19 mouse cellular contexts compared by ENCODE assay signal in genomic region chr5:67698176-67698575, GRCm38 (mm10).
A peak's percentile ranks its signal among the peaks of the same experiment; 100 is the strongest.
DNase-seq lines count a peak whose midpoint lies in the region; ATAC-seq and TF ChIP-seq lines count a peak whose summit lies in the region.
"Had no signal": no experiment of that assay in that cellular context is flagged by ENCODE, and none has a peak within 500 bp of the region (broad histone marks: within the 10 kb centered on the region; RNA-seq: fewer than 3 reads in every experiment).

No protein-coding gene starts in this region.

- WGBS in neural tube, embryonic 13.5 days: 90% methylated on average over 3 of the region's 3 CpGs
- 48% methylated on average over 3 of the region's 3 CpGs for WGBS in heart, embryonic 16.5 days
- WGBS in thymus, adult 2 months: 98% methylated on average over 3 of the region's 3 CpGs
- WGBS in forebrain, embryonic 16.5 days: 94% methylated on average over 3 of the region's 3 CpGs
- 95% methylated on average over 3 of the region's 3 CpGs for WGBS in hindbrain, embryonic 11.5 days

- no peak for TF ChIP-seq POLR2A in thymus, adult 2 months (IDR thresholded peaks at IDR 0.05; ENCODE audit: control insufficient read depth, extremely low read depth, insufficient read depth, low read length, poor library complexity)

- peaks cover 31% of the 10 kb centered on the region for H3K36me3 ChIP-seq in neural tube, embryonic 13.5 days
- no peaks in the 10 kb centered on the region for H3K36me3 ChIP-seq in heart, embryonic 16.5 days (ENCODE audit: control insufficient read depth, insufficient read depth)
- H3K36me3 ChIP-seq in thymus, adult 2 months (ENCODE audit: control insufficient read depth, insufficient read depth, low read length): peaks cover 18% of the 10 kb centered on the region
- 0 out of 2 replicates have a peak, but pooled peaks cover 7% of the 10 kb centered on the region for H3K36me3 ChIP-seq in forebrain, embryonic 16.5 days (ENCODE audit: control insufficient read depth, insufficient read depth)
- no peaks in the 10 kb centered on the region for H3K36me3 ChIP-seq in hindbrain, embryonic 11.5 days (ENCODE audit: control insufficient read depth, insufficient read depth, low read length)
- H3K36me3 ChIP-seq: stomach, embryonic 15.5 days had no signal

- no peak overlapping the region for H3K9ac ChIP-seq in neural tube, embryonic 13.5 days
- no peak overlapping the region for H3K9ac ChIP-seq in heart, embryonic 16.5 days (ENCODE audit: low read length)
- no peak overlapping the region for H3K9ac ChIP-seq in forebrain, embryonic 16.5 days (replicated peaks; ENCODE audit: low read depth, low read length)
- H3K9ac ChIP-seq in hindbrain, embryonic 11.5 days (ENCODE audit: low read depth, low read length): no peak overlapping the region
- H3K9ac ChIP-seq: hindbrain, embryonic 15.5 days; stomach, embryonic 15.5 days had no signal

- TF ChIP-seq CTCF in thymus, adult 2 months (IDR thresholded peaks at IDR 0.05; ENCODE audit: borderline replicate concordance, control insufficient read depth, extremely low read depth, insufficient read depth, low read length, poor library complexity): no peak

- H3K4me2 ChIP-seq in neural tube, embryonic 13.5 days: no peak overlapping the region
- H3K4me2 ChIP-seq in heart, embryonic 16.5 days (ENCODE audit: low read depth, low read length): no peak overlapping the region
- no peak overlapping the region for H3K4me2 ChIP-seq in forebrain, embryonic 16.5 days (ENCODE audit: low read length)
- no peak overlapping the region for H3K4me2 ChIP-seq in hindbrain, embryonic 11.5 days (replicated peaks; ENCODE audit: low read depth, low read length)
- H3K4me2 ChIP-seq: hindbrain, embryonic 15.5 days; stomach, embryonic 15.5 days had no signal

- peak overlapping the region; percentile 82 for H3K27ac ChIP-seq in neural tube, embryonic 13.5 days (replicated peaks)
- H3K27ac ChIP-seq in heart, embryonic 16.5 days (ENCODE audit: low read length): peak overlapping the region; percentile 88
- no peak overlapping the region for H3K27ac ChIP-seq in thymus, adult 2 months (ENCODE audit: control insufficient read depth, insufficient read depth, low read length)
- H3K27ac ChIP-seq in forebrain, embryonic 16.5 days (ENCODE audit: low read length): no peak overlapping the region
- no peak overlapping the region for H3K27ac ChIP-seq in hindbrain, embryonic 11.5 days (ENCODE audit: low read depth, low read length)
- H3K27ac ChIP-seq: hindbrain, embryonic 15.5 days; kidney, postnatal 0 days; midbrain, embryonic 10.5 days; stomach, embryonic 15.5 days had no signal

- no peaks in the 10 kb centered on the region for H3K9me3 ChIP-seq in neural tube, embryonic 13.5 days
- H3K9me3 ChIP-seq in heart, embryonic 16.5 days (replicated peaks; ENCODE audit: control insufficient read depth, low read length): no peaks in the 10 kb centered on the region
- no peaks in the 10 kb centered on the region for H3K9me3 ChIP-seq in forebrain, embryonic 16.5 days (ENCODE audit: control insufficient read depth, low read length)
- H3K9me3 ChIP-seq in hindbrain, embryonic 11.5 days (ENCODE audit: control insufficient read depth, low read length): no peaks in the 10 kb centered on the region
- H3K9me3 ChIP-seq: hindbrain, embryonic 15.5 days; midbrain, embryonic 10.5 days; stomach, embryonic 15.5 days had no signal

- no peak overlapping the region for H3K4me3 ChIP-seq in neural tube, embryonic 13.5 days
- no peak overlapping the region for H3K4me3 ChIP-seq in heart, embryonic 16.5 days (ENCODE audit: low read length)
- H3K4me3 ChIP-seq in thymus, adult 2 months (ENCODE audit: control insufficient read depth, insufficient read depth, low read length): no peak overlapping the region
- H3K4me3 ChIP-seq in forebrain, embryonic 16.5 days (replicated peaks; ENCODE audit: low read length): no peak overlapping the region
- H3K4me3 ChIP-seq in hindbrain, embryonic 11.5 days (ENCODE audit: low read depth, low read length): no peak overlapping the region
- H3K4me3 ChIP-seq: hindbrain, embryonic 15.5 days; midbrain, embryonic 10.5 days; stomach, embryonic 15.5 days had no signal

- ATAC-seq in frontal cortex, adult (ENCODE audit: low TSS enrichment): peak; percentile 31
- no peak for ATAC-seq in neural tube, embryonic 13.5 days (ENCODE audit: low read depth)
- peak; percentile 79 for ATAC-seq in heart, embryonic 16.5 days (replicated peaks; ENCODE audit: extremely low read depth, insufficient read depth, low FRiP score)
- no peak for ATAC-seq in forebrain, embryonic 16.5 days
- ATAC-seq in hindbrain, embryonic 11.5 days (ENCODE audit: low FRiP score): no peak
- ATAC-seq: forebrain, embryonic 14.5 days; lung, postnatal 0 days had no signal

- peaks cover 21% of the 10 kb centered on the region for H3K4me1 ChIP-seq in neural tube, embryonic 13.5 days (replicated peaks)
- H3K4me1 ChIP-seq in heart, embryonic 16.5 days (ENCODE audit: control insufficient read depth, insufficient read depth, low read length): peaks cover 22% of the 10 kb centered on the region
- H3K4me1 ChIP-seq in thymus, adult 2 months (replicated peaks; ENCODE audit: control insufficient read depth, insufficient read depth, low read length): no peaks in the 10 kb centered on the region
- H3K4me1 ChIP-seq in forebrain, embryonic 16.5 days (replicated peaks; ENCODE audit: control insufficient read depth, insufficient read depth, low read length): peaks cover 3% of the 10 kb centered on the region; the same call in 1 of the 2 replicates
- no peaks in the 10 kb centered on the region for H3K4me1 ChIP-seq in hindbrain, embryonic 11.5 days (replicated peaks; ENCODE audit: control insufficient read depth, insufficient read depth, low read length)
- H3K4me1 ChIP-seq: stomach, embryonic 15.5 days had no signal

- no peak for DNase-seq in frontal cortex, adult 2 months (ENCODE audit: extremely low spot score in 1 of 2, low spot score in 1 of 2)
- DNase-seq in neural tube, embryonic 10.5 days (ENCODE audit: extremely low spot score, low spot score): no peak
- no peak for DNase-seq in thymus, adult 2 months
- DNase-seq in hindbrain, embryonic 11.5 days (ENCODE audit: low spot score): no peak
- DNase-seq: adrenal gland, postnatal 10 days; cerebellum, postnatal 25 days; gastrocnemius, postnatal 14 days; kidney, adult 2 months; retina, postnatal 1 day had no signal

- H3K27me3 ChIP-seq in neural tube, embryonic 13.5 days: no peaks in the 10 kb centered on the region
- no peaks in the 10 kb centered on the region for H3K27me3 ChIP-seq in heart, embryonic 16.5 days (ENCODE audit: control insufficient read depth, insufficient read depth, low read length)
- no peaks in the 10 kb centered on the region for H3K27me3 ChIP-seq in thymus, adult 2 months (ENCODE audit: control insufficient read depth, insufficient read depth, low read length)
- no peaks in the 10 kb centered on the region for H3K27me3 ChIP-seq in forebrain, embryonic 16.5 days (replicated peaks; ENCODE audit: control insufficient read depth, insufficient read depth, low read length)
- H3K27me3 ChIP-seq in hindbrain, embryonic 11.5 days (ENCODE audit: control insufficient read depth, insufficient read depth, low read length): no peaks in the 10 kb centered on the region
- H3K27me3 ChIP-seq: hindbrain, embryonic 15.5 days; stomach, embryonic 15.5 days had no signal

Comparison
In these comparisons a context has a peak if more than half of its experiments do, and no peak if none do; other contexts are left out.
1. ATAC-seq: peak in frontal cortex, adult (single experiment) and heart, embryonic 16.5 days (single experiment); none in neural tube, embryonic 13.5 days (single experiment), forebrain, embryonic 16.5 days (single experiment) and hindbrain, embryonic 11.5 days (single experiment).
2. H3K27ac ChIP-seq: peak in neural tube, embryonic 13.5 days (single experiment) and heart, embryonic 16.5 days (single experiment); none in thymus, adult 2 months (single experiment), forebrain, embryonic 16.5 days (single experiment) and hindbrain, embryonic 11.5 days (single experiment).